Mouse (Mus musculus) T-helper 17 cell (primary cell): ENCODE data around the gene Olfr18.
"Not testable (repeated sequence)": the region's sequence is repeated elsewhere in the genome, so short reads cannot be mapped to it uniquely, and the experiment has no call there.

ENCODE experiments used
- in situ Hi-C, 2 experiments: fragments of 300-600 bp; cut with MboI, MseI; formaldehyde crosslinking; loops; 1 replicate in 1 of 2; 2 replicates in 1 of 2; pipeline ENCODE4 v1.15.1; 2025; ENCODE audit warnings: high pct_unique_total_duplicates in 2 of 2

Gene Olfr18

GRCm38 (mm10) chr9:20335994-20336393, at the start of gene Olfr18:
TSS of gene Olfr18 (minus strand) at chr9:20336094.
- in situ Hi-C loops: no loop called here

- in situ Hi-C loops: no loop called here
Measured at GRCm38 (mm10) chr9:20385343-20385703, 49.4 kb upstream of the Olfr18 start.

- in situ Hi-C loops: loop anchor here (5.0 kb wide), 2 partner anchors 762 to 767 kb away; partner anchors contain the start of gene Zfp317 (in 1 of the 2)
Measured at GRCm38 (mm10) chr9:20384532-20385342, 48.8 kb upstream of the Olfr18 start, which contains the start of gene Zfp560. TSS of gene Zfp560 (minus strand) at chr9:20385177.

- in situ Hi-C loops: loop anchor here (5.0 kb wide), 2 partner anchors 761 to 766 kb away; partner anchors contain the start of gene Zfp317 (in 1 of the 2)
Measured at GRCm38 (mm10) chr9:20383659-20384058, 47.8 kb upstream of the Olfr18 start.

- in situ Hi-C loops: no loop called here
Measured at GRCm38 (mm10) chr9:20374712-20375111, 38.8 kb upstream of the Olfr18 start.

- in situ Hi-C loops: no loop called here
Measured at GRCm38 (mm10) chr9:20367311-20367710, 31.4 kb upstream of the Olfr18 start.

- in situ Hi-C loops: no loop called here
Measured at GRCm38 (mm10) chr9:20348501-20348900, 12.6 kb upstream of the Olfr18 start.

- in situ Hi-C loops: no loop called here
Measured at GRCm38 (mm10) chr9:20298232-20298631, 37.7 kb downstream of the Olfr18 start, which contains the start of gene Olfr873. TSS of gene Olfr873 (plus strand) at chr9:20298532.

GRCm38 (mm10) chr9:20295562-20295961, 40.3 kb downstream of the Olfr18 start:
- in situ Hi-C loops: not testable (repeated sequence)

GRCm38 (mm10) chr9:20282051-20282450, 53.8 kb downstream of the Olfr18 start, which contains the start of gene Olfr39:
TSS of gene Olfr39 (plus strand) at chr9:20282351.
- in situ Hi-C loops: no loop called here
